Mouse (Mus musculus) liver, embryonic 13.5 days (tissue): Measurements from ENCODE around the gene Gm11563. TPM values are rescaled to one million over a fixed set of nuclear protein-coding genes. Genes with fewer than 3 reads are reported as not detected.

Source experiments
- polyA plus RNA-seq: library from polyadenylated mRNA; unstranded; fragments of >200 nt; fragmentation: Nextera tagmentation; extraction: Ambion mirVana; gene quantifications from 2 replicates; pipeline ENCODE4 v1.2.1, GENCODE M21; 2015

Gene Gm11563
- polyA plus RNA-seq, 1 experiment from 2014 or later, result not detected

Other genes starting within 250 kb of the Gm11563 start
- not detected in 2 replicates for gene Krt12, start 236.7 kb downstream of the Gm11563 start, polyA plus RNA-seq
- 28.0 and 33.9 TPM in 2 replicates for gene Krt20, start 220.8 kb downstream of the Gm11563 start, polyA plus RNA-seq
- 0.54 and 0.67 TPM in 2 replicates for gene Krt23, start 165.8 kb downstream of the Gm11563 start, polyA plus RNA-seq
- not detected in 2 replicates for gene Krt39, start 137.6 kb downstream of the Gm11563 start, polyA plus RNA-seq
- not detected in 2 replicates for gene Krt40, start 115.8 kb downstream of the Gm11563 start, polyA plus RNA-seq
- gene Krtap3-3, start 108.1 kb downstream of the Gm11563 start, polyA plus RNA-seq, result not detected in 2 replicates
- gene Krtap3-2, start 102.1 kb downstream of the Gm11563 start, polyA plus RNA-seq, result not detected in 2 replicates
- not detected in 2 replicates for gene Gm11939, start 99.5 kb downstream of the Gm11563 start, polyA plus RNA-seq
- not detected in 2 replicates for gene Krtap3-1, start 92.3 kb downstream of the Gm11563 start, polyA plus RNA-seq
- not detected in 2 replicates for gene Krtap1-5, start 77.9 kb downstream of the Gm11563 start, polyA plus RNA-seq
- gene Krtap1-4, start 75.3 kb downstream of the Gm11563 start, polyA plus RNA-seq, result not detected in 2 replicates
- not detected in 2 replicates for gene Krtap1-3, start 67.6 kb downstream of the Gm11563 start, polyA plus RNA-seq
- not detected in 2 replicates for gene Krtap9-3, start 60.9 kb downstream of the Gm11563 start, polyA plus RNA-seq
- not detected in 2 replicates for gene Gm11938, start 55.7 kb downstream of the Gm11563 start, polyA plus RNA-seq
- gene Gm11937, start 48.8 kb downstream of the Gm11563 start, polyA plus RNA-seq, result not detected in 2 replicates
- not detected in 2 replicates for gene Krtap2-4, start 44.1 kb downstream of the Gm11563 start, polyA plus RNA-seq
- gene Gm11562, start 38.5 kb downstream of the Gm11563 start, polyA plus RNA-seq, result not detected in 2 replicates
- not detected in 2 replicates for gene Krtap4-1, start 30.7 kb downstream of the Gm11563 start, polyA plus RNA-seq
- gene Krtap4-2, start 23.9 kb downstream of the Gm11563 start, polyA plus RNA-seq, result not detected in 2 replicates
- not detected in 2 replicates for gene Krtap4-7, start 14.9 kb downstream of the Gm11563 start, polyA plus RNA-seq
- not detected in 2 replicates for gene Gm11555, start 8.7 kb downstream of the Gm11563 start, polyA plus RNA-seq
- gene Krtap4-6, start 7.0 kb upstream of the Gm11563 start, polyA plus RNA-seq, result not detected in 2 replicates
- not detected in 2 replicates for gene Gm14190, start 31.8 kb upstream of the Gm11563 start, polyA plus RNA-seq
- gene Gm14180, start 75.3 kb upstream of the Gm11563 start, polyA plus RNA-seq, result not detected in 2 replicates
- gene Gm11595, start 114.0 kb upstream of the Gm11563 start, polyA plus RNA-seq, result not detected in 2 replicates
- not detected in 2 replicates for gene Krtap4-8, start 121.7 kb upstream of the Gm11563 start, polyA plus RNA-seq
- gene Krtap4-9, start 126.2 kb upstream of the Gm11563 start, polyA plus RNA-seq, result not detected in 2 replicates
- not detected in 2 replicates for gene Gm11596, start 134.5 kb upstream of the Gm11563 start, polyA plus RNA-seq
- gene Gm11569, start 140.0 kb upstream of the Gm11563 start, polyA plus RNA-seq, result not detected in 2 replicates
- gene Gm11554, start 145.5 kb upstream of the Gm11563 start, polyA plus RNA-seq, result not detected in 2 replicates
- not detected in 2 replicates for gene Krtap4-13, start 150.9 kb upstream of the Gm11563 start, polyA plus RNA-seq
- not detected in 2 replicates for gene Gm11564, start 156.7 kb upstream of the Gm11563 start, polyA plus RNA-seq
- not detected in 2 replicates for gene 2300003K06Rik, start 179.1 kb upstream of the Gm11563 start, polyA plus RNA-seq
- gene Krtap4-16, start 192.6 kb upstream of the Gm11563 start, polyA plus RNA-seq, result not detected in 2 replicates
- gene Gm11568, start 199.0 kb upstream of the Gm11563 start, polyA plus RNA-seq, result not detected in 2 replicates
- not detected in 2 replicates for gene Gm11559, start 205.5 kb upstream of the Gm11563 start, polyA plus RNA-seq
- gene Krtap9-1, start 214.4 kb upstream of the Gm11563 start, polyA plus RNA-seq, result not detected in 2 replicates
- not detected in 2 replicates for gene Gm11567, start 220.2 kb upstream of the Gm11563 start, polyA plus RNA-seq
- gene Krtap31-1, start 249.0 kb upstream of the Gm11563 start, polyA plus RNA-seq, result not detected in 2 replicates